Mouse (Mus musculus): ENCODE measurements around the gene Olfm4. TPM values are rescaled to one million over a fixed set of nuclear protein-coding genes. Genes with fewer than 3 reads are reported as not detected.

Gene Olfm4
- 0.67 TPM for total RNA-seq (2023)

DNA sequence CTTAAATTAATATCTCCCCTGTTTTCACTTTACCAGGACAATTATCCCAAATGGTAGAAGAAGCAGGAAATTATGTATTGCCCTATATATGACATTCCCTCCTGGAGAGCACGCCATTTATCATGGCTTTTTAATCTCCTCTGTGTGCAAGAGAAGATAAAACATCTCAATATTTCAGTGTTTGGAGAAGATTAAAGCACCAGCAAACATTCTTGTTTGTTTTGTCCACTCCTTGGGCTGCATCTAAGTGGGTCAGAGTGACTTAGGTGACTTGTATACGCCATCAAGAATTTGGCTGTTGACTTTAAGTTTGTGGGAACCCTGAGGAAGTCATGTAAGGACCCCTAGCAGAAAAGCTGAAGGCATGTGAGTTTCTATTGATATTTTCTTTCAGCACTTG is at the start of gene Olfm4:
Olfm4 (plus strand) TSS at position 301 of the 400 bp plus-strand sequence.

Other genes starting within 250 kb of the Olfm4 start
- gene Pcdh8, start 212.8 kb upstream of the Olfm4 start, total RNA-seq (2023), result not detected

Measured in CD4-positive naive resting alpha-beta T cell, adult 76 days (primary cell).